Mouse (Mus musculus) mature B cell (primary cell): ENCODE measurements around the gene Fetub.
"Not testable (repeated sequence)": the region's sequence is repeated elsewhere in the genome, so short reads cannot be mapped to it uniquely, and the experiment has no call there.

Experiments used
- in situ Hi-C: fragments of 300-500 bp; cut with MboI; formaldehyde crosslinking; loops from 2 replicates; pipeline ENCODE4 v1.14.3; 2019

Gene Fetub

GRCm38 (mm10) chr16:22899866-22900570 lies 18.1 kb upstream of the Fetub start:
- in situ Hi-C loops: loop anchor here (25.0 kb wide), 2 partner anchors 237 to 512 kb away; partner anchors contain the start of genes Adipoq and Rfc4

DNA sequence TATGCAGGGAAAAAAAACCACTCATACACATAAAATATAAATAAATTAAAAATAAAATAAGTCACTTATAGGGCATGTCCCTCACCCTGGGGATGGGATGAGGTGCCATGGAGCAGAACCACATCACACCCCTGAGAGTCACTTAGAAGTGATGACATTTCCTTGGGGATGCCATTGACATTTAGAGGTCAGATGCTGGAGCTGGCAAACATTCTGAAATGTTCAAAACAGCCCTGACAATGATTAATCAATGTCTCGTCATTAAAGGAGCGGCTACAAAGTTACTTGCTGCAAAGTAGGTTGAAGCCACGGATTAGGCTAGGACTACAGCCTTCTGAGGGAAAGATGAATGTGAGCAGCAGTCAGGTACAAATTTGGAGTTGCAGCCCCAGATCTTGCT lies 16.8 kb upstream of the Fetub start:
- in situ Hi-C loops: no loop called here

GRCm38 (mm10) chr16:22909290-22909689 lies 8.8 kb upstream of the Fetub start:
- in situ Hi-C loops: no loop called here

DNA sequence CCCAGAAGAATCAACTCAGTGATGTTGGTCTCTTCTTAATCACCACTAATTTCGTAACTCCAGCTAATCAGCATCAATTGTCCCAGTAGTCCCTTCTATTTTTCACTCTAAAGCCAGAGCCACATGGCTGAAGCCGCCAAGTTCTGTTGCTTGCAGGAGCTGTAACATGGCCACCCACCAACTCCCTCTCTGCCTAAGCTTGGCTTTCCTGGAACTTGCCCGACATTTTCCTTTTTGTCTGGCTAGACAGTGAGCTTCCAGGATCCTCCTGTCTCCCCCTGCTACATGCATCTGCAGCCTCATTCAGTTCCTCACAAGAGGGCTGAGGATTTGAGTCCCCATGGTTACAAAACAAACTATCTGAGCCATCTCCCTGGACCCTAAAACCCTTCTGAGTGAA lies 6.1 kb upstream of the Fetub start:
- in situ Hi-C loops: no loop called here

GRCm38 (mm10) chr16:22912886-22913285 lies 5.2 kb upstream of the Fetub start:
- in situ Hi-C loops: no loop called here

DNA sequence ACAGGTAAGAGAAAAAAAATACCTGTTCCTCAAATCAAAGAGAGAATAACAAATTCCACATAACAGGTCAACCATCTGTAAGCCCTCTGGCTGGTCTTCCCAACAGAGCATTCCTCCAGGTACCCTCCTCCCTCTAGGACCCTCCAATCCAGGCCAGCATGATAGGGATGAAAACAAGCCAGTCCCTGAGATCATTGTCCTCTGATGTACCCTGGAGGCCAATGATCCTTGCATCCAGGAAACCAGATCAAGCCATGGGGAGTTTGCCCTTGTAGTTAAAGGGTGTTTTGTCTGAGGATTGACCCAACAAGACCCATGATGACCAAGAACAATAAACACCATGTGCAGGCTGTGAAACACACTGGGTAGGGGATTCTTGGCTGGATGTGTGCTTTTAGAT lies 3.9 kb upstream of the Fetub start:
- in situ Hi-C loops: no loop called here

DNA sequence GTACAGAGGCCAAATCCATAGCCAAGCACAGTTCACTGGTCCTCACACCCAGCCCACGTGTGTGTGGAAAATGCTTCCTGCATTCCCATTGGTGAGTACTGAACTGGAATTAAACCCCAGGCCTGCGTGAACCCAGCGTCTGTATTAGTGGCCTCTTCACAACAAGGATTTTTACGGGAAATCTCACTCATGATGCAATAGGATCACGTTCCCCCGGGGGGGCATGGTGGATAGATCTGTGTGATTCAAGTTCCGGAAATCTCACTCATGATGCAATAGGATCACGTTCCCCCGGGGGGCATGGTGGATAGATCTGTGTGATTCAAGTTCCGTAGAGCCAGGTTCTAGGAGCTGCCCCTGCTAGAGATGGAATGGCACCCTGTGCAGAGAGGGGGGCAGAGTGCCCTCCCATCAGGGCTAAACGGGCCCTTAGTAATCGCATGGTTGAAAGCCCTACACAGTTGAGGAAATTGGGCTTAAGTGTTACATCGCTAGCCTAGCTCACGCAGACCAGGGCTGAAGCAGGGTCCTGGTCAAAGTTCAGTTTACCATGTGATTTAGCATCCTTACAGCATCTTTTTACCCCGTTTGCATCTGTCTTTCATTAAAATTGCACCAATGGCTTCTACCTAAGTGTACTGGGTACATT lies 654 bp downstream of the Fetub start:
- in situ Hi-C loops: no loop called here

DNA sequence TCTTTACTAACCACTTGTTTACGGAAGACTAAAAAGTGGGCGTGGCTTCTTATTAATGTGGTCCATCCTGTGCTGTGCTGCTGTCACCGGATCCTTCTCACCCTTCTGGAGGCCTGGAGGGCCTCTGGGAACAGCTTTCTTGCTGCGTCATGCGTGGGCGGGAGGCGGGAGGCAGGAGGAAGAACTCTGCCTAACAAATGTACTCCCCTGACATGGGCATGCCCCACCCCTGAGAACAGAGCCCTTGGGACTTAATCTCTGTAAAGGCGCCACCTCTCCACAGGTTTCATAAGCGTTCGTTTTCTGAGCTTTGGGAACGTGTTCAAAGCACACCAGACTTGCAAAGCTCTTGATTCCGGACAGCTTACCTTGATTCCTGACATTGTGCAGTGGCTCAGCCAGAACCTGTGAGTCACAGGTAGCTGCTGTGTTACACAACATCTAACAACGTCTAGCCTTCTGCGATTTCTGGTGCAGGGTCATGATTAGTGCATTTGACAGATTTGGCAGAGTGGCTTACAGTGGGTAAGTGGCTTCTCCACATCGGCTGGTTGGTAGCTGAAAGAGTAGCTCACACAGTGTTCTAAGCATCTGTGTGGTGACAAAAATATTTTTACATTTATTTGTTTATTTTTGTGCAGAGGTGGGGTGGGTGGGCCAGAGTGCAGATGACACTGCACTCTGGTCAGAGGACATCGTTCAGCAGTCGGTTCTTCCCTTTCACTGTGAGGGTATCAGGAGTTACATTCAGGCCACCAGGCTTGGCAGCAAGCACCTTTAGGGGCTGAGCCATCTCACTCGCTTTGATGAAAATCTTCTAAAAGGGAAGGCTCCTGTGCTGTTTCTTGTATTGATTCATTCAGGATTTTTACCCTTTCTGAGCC lies 2.1 kb downstream of the Fetub start:
- in situ Hi-C loops: no loop called here

DNA sequence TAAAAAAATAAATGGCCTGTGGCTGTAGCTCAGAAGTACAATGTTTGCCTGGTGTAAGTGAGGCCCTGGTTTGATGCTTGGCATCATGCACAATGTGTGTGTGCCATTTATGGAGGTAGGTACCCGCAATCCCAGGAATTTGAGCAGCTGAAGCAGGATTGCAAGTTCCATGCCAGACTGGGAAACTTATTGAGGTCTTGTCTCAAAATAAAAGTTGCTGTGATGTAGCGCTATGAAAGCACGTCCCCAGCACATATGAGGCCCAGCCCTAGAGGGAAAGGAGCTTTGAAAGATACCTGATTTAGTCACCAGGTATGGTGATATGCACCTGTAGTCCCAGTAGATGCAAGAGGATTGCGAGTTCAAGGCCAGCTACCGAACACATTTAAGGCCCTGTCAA lies 3.6 kb downstream of the Fetub start:
- in situ Hi-C loops: no loop called here

DNA sequence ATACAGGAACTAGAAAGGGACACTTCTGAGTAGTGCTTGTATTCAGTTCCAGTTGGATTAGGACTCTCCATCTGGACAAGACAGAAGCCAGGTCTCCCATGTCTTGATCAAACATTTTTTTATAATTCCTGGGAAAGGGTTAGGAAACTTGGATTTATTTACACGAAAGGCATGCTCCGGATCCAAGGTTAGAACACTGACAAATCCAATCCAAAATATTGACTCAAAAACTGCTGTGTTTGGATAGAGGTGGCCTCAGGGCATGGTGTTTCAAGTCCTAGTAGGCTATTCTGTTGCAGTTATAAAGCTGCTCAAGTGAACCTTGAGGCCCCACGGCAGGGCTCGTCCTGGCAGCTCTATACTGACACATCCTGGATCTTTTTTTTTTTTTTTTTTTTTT lies 4.3 kb downstream of the Fetub start:
- in situ Hi-C loops: no loop called here

DNA sequence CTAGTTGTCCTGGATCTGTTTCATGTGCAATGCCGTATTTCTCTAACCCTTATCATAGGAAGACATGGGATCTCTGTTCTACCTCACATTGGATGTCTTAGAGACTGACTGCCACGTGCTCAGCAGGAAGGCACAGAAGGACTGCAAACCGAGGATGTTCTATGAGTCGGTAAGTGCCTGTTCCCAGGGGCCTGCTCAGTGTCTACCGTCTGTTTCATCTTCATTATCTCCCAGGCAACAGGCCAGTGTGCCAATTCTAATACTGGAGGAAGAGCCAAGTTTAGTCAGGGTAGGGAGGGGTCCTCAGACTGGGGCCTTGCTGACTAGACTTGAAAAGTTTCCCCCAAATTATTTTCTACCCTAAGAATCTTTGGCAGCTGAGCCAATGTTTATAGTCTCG lies 11.4 kb downstream of the Fetub start:
- in situ Hi-C loops: no loop called here

GRCm38 (mm10) chr16:22931431-22932200 lies 13.5 kb downstream of the Fetub start:
- in situ Hi-C loops: no loop called here

DNA sequence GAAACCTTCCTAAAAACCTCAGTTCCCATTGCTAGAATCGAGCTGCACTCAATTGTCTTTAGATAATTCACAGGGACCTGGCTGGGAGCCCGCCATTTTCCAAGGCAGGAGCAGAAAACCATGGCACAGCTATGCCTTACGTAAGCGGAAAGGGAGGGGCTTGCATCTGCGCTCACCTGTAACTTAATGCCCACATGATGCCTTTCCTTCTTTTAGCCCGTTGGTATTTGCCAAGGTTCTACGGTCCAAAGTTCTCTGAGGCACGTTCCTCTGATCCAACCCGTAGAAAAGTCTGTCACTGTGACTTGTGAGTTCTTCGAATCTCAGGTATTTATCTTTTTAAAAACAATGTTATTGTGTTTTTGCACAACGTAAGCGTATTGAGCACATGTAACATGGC lies 19.5 kb downstream of the Fetub start:
- in situ Hi-C loops: no loop called here

DNA sequence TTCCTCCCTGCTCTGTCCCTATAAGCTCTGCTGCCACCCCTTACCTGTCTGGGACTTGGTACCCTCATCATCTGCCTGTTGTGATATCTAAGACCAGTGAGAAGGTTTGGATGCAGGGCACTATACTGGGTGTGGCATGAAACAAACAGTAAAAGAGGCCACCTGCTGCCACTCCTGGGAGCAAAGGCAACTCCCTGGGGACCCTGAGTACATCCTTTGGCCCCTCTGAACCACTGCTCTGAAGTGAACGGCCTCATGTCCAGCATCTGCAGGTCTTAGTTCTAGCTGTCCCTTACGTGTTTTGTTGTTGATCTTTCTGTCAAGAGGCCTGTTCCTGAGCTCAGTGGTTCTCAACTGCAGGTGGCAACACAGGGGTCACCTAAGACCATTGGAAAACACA lies 20.4 kb downstream of the Fetub start:
- in situ Hi-C loops: no loop called here

GRCm38 (mm10) chr16:22939120-22939695 lies 21.1 kb downstream of the Fetub start:
- in situ Hi-C loops: no loop called here

- in situ Hi-C loops: not testable (repeated sequence)
These were observed 23.8 kb downstream of the Fetub start for GRCm38 (mm10) chr16:22941825-22942476.

GRCm38 (mm10) chr16:22947371-22947770 lies 29.2 kb downstream of the Fetub start:
- in situ Hi-C loops: no loop called here

DNA sequence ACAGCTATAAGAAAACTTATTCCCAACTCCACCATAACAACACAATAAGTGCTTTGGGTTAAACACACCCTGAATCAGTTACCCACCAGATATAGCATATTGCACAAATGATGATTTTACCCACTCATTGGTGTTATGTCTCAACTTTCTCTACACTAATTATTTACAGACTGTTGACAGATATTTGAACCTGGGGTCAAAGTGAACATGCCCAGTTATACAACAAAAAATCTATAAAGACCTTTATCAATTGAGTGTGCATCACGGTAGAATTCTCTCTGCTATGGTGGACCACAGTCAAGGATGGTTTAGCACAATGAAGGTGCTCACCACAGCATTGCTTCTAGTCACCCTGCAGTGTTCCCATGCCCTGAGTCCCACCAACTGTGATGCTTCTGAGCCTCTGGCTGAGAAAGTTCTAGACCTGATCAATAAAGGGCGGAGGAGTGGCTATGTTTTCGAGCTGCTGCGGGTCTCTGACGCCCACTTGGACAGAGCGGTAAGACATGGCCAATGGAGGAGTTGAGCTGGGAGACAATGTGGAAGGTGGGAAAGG lies 32.8 kb downstream of the Fetub start, which contains the start of gene Hrg:
TSS of gene Hrg (plus strand) at position 233 of the 556 bp plus-strand sequence.
- in situ Hi-C loops: no loop called here

DNA sequence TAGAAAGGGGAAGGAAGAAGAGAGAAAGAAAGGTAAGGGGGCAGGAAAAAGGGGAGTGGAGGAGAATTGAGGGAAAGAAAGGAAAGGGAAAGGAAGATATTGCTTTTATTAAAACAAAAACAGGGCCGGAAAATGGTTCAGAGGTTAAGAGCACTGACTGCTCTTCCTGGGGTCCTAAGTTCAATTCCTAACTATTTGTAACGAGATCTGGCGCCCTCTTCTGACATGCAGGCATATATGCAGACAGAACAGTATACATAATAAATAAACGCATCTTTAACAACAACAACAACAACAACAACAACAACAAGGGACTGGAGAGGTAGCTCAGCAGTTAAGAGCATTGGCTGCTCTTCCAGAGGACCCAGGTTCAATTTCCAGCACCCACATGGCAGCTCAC lies 34.9 kb downstream of the Fetub start:
- in situ Hi-C loops: no loop called here

- in situ Hi-C loops: no loop called here
These were observed 37.4 kb downstream of the Fetub start for GRCm38 (mm10) chr16:22955397-22956084.
